Mouse (Mus musculus) erythroblast, embryonic 14.5 days (primary cell): ENCODE data around the gene Zfp428. TPM values are rescaled to one million over a fixed set of nuclear protein-coding genes. Genes with fewer than 3 reads are reported as not detected.

Experiments
- H3K27me3 ChIP-seq: 2 replicates; pipeline ENCODE4 v1.6.1; 2012; ENCODE audit warnings: inconsistent platforms; ENCODE audit not compliant: control insufficient read depth
- H3K36me3 ChIP-seq: 2 replicates; pipeline ENCODE4 v1.6.1; 2012; ENCODE audit warnings: mild to moderate bottlenecking, inconsistent platforms; ENCODE audit not compliant: control insufficient read depth
- H3K4me1 ChIP-seq: 2 replicates; pipeline ENCODE4 v1.6.1; 2012; ENCODE audit warnings: inconsistent platforms; ENCODE audit not compliant: control insufficient read depth
- H3K4me3 ChIP-seq: replicated peaks from 2 replicates; pipeline ENCODE3; 2012; ENCODE audit warnings: moderate library complexity, mild to moderate bottlenecking, inconsistent platforms
- H3K9me3 ChIP-seq: 2 replicates; pipeline ENCODE4 v1.6.1; 2012; ENCODE audit warnings: low read length, inconsistent platforms, mixed read lengths; ENCODE audit not compliant: control insufficient read depth
- GATA1 ChIP-seq: IDR thresholded peaks from 2 replicates; pipeline ENCODE4 v1.6.1; 2012; ENCODE audit warnings: low read length, inconsistent platforms, mixed read lengths
- TAL1 ChIP-seq: IDR thresholded peaks from 3 replicates; pipeline ENCODE4 v1.6.1; 2012; ENCODE audit warnings: low read length, inconsistent platforms, mixed read lengths
- polyA plus RNA-seq: library from polyadenylated mRNA; stranded (reverse); fragments of >175 nt; gene quantifications from 2 replicates; pipeline ENCODE4 v1.2.3, GENCODE M21; 2012

Zfp428 gene
- polyA plus RNA-seq, 1 experiment, result 0.55 TPM

DNA sequence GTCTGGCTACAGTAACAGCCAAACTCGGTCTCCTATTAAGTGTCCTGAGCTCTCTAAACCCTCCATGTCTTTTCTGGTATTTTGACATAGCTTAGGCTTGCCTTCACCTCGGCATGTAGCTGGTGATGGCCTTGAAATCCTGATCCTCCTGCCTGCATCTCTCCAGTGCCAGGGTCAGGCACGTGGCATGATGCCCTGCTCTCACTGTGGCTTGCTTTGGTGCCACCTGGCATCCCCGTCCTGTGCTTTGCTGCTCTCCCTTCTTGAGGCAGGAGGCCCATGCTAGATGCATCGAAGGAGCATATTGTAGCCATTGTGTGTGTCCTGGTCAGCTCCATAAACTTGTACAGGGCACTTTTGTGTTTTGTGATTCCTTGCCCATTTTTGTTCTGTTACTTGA is 30.8 kb downstream of the Zfp428 start:
- peaks cover 7% of the 10 kb centered on the region for H3K4me1 ChIP-seq
- H3K36me3 ChIP-seq, result peaks cover 15% of the 10 kb centered on the region
- no peak overlapping the region for H3K4me3 ChIP-seq
- no peak for TF ChIP-seq GATA1
- TF ChIP-seq TAL1, result no peak
- H3K27me3 ChIP-seq, result no peaks in the 10 kb centered on the region
- H3K9me3 ChIP-seq, result 0 out of 2 replicates have a peak, but pooled peaks cover 6% of the 10 kb centered on the region

DNA sequence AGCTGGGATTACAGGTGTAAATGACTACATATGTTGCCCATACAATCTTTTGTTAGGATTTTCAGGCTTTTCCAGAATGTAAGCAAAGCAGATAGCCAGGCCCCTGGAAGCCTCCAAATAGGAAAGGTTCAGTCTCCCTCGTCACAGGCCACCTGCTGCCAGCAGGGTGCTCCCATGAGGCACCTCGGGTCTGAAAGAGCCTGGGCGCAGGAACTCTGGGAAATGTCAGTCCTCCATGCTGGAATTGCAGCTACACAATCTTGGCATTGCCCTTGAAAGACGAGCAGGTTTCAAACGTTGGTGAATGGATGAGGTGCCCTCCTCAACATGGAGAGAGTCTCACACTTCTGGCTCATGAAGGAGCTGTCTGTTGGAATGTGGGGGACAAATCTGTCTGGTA is 31.3 kb downstream of the Zfp428 start:
- TF ChIP-seq TAL1, result no peak
- no peak for TF ChIP-seq GATA1
- 0 out of 2 replicates have a peak, but pooled peaks cover 6% of the 10 kb centered on the region for H3K9me3 ChIP-seq
- H3K36me3 ChIP-seq, result peaks cover 14% of the 10 kb centered on the region
- no peaks in the 10 kb centered on the region for H3K27me3 ChIP-seq
- H3K4me1 ChIP-seq, result peaks cover 7% of the 10 kb centered on the region
- no peak overlapping the region for H3K4me3 ChIP-seq

DNA sequence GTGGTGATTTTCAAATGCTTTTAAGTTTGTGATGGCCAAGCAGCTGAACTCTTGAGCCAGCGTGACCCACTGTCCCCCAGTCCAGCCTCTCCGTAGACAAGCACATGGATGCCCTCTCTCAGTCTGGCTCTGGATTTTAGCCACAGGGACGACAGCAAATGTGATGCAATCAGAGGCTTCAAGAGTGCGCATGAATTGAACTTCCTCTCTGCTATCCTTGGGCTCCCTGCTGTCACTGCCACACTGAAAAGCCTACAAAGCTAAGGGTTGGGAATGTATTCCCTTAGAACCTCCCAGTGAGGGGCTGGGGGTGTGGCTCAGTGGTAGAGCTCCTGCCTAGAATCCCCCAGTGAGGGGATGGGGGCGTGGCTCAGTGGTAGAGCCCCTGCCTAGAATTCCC is 31.9 kb downstream of the Zfp428 start:
- Histone ChIP-seq H3K4me1 (peaks cover 7% of the 10 kb centered on the region), H3K4me3 (no peak overlapping the region), H3K27me3 (no peaks in the 10 kb centered on the region), H3K9me3 (0 out of 2 replicates have a peak, but pooled peaks cover 2% of the 10 kb centered on the region), H3K36me3 (peaks cover 8% of the 10 kb centered on the region)
- TF ChIP-seq GATA1 (no peak), TAL1 (no peak)

GRCm38 (mm10) chr7:24539686-24540085 is 32.9 kb downstream of the Zfp428 start:
- H3K9me3 ChIP-seq, result peaks cover 2% of the 10 kb centered on the region; the same call in 1 of the 2 replicates
- TF ChIP-seq TAL1, result no peak
- no peak for TF ChIP-seq GATA1
- peaks cover 7% of the 10 kb centered on the region for H3K4me1 ChIP-seq
- H3K36me3 ChIP-seq, result no peaks in the 10 kb centered on the region; the same call in 1 of the 2 replicates
- H3K27me3 ChIP-seq, result no peaks in the 10 kb centered on the region
- H3K4me3 ChIP-seq, result no peak overlapping the region

- Histone ChIP-seq H3K4me1 (peaks cover 32% of the 10 kb centered on the region), H3K4me3 (no peak overlapping the region), H3K9me3 (peaks cover 3% of the 10 kb centered on the region; the same call in 1 of the 2 replicates), H3K27me3 (no peaks in the 10 kb centered on the region), H3K36me3 (peaks cover 17% of the 10 kb centered on the region)
- TF ChIP-seq GATA1 (no peak), TAL1 (no peak)
These were observed 37.7 kb downstream of the Zfp428 start for GRCm38 (mm10) chr7:24544506-24544905.

- Histone ChIP-seq H3K4me3 (peak within 1 kb of the TSS; percentile 90), H3K27me3 (no peaks in the 10 kb centered on the region), H3K9me3 (peaks cover 3% of the 10 kb centered on the region; the same call in 1 of the 2 replicates), H3K36me3 (peaks cover 33% of the 10 kb centered on the region), H3K4me1 (peaks cover 27% of the 10 kb centered on the region)
- TF ChIP-seq TAL1, result no peak
- no peak for TF ChIP-seq GATA1
These were observed 39.3 kb downstream of the Zfp428 start, which contains the start of the genes Pinlyp and Xrcc1 for GRCm38 (mm10) chr7:24546068-24546614. TSS of gene Pinlyp (minus strand) at chr7:24546118. TSS of gene Xrcc1 (plus strand) at chr7:24546289.

DNA sequence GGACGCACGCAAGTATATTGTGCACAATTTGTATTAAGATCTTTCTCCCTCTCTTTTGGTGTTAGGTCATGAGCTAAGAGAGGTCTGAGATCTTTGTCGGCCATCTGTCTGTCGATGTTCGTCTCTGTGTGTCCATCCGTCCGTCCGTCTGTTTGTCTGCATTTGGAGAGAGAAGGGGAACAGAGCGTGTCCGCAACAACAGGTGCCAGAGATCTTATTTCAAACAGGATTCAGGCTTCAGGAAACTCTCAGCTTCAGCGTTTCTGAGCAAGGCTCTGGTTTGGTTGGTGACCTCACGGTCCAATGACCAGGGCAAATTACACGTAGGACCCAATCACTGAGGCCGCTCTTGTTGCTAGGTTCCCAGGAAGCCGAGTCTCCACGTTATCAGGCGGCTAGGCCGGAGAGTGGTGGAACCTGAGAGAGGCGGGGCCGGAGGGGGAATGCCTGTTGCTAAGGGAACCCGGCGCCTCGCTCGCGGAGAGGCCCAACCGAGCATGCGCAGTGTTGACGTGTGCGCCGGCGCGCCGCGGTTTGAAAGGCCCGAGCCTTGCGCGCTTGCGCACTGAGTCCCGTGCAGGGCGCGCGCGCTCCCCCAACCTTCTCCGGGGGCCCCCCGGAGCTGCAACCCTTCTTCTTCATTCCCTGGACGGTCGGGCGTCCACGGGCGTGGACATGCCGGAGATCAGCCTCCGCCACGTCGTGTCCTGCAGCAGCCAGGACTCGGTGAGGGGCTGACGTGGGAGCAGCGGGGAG is 40.0 kb downstream of the Zfp428 start:
- H3K9me3 ChIP-seq, result peaks cover 3% of the 10 kb centered on the region; the same call in 1 of the 2 replicates
- TF ChIP-seq TAL1, result no peak
- peak; percentile 82 for TF ChIP-seq GATA1
- H3K4me3 ChIP-seq, result peak overlapping the region; percentile 90
- H3K27me3 ChIP-seq, result no peaks in the 10 kb centered on the region
- peaks cover 39% of the 10 kb centered on the region for H3K36me3 ChIP-seq
- H3K4me1 ChIP-seq, result peaks cover 27% of the 10 kb centered on the region

DNA sequence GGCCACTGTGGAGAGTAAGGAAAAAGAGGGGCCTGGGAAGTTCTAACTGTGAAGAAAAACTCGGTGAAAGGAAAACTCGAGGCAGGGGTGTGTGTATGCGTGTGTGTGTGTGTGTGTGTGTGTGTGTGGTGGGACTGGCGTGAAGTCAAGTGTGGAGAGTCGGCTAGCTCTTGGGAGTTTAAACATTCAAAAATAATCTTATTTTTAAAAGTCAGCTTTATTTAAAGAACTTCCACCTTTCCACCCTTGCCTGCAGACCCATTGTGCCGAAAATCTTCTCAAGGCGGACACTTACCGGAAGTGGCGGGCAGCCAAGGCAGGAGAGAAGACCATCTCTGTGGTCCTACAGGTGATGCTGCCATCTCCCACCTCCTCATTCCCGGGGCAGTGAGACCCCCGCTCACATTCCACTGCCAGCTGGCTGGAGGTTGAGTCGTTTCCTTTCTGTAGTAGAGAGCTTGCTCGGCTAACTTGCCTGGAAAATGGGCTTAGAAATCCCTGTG is 40.8 kb downstream of the Zfp428 start:
- Histone ChIP-seq H3K4me1 (peaks cover 27% of the 10 kb centered on the region), H3K4me3 (peak overlapping the region; percentile 90), H3K36me3 (peaks cover 47% of the 10 kb centered on the region), H3K9me3 (peaks cover 3% of the 10 kb centered on the region; the same call in 1 of the 2 replicates), H3K27me3 (no peaks in the 10 kb centered on the region)
- TF ChIP-seq TAL1 (no peak), GATA1 (no peak)

- peaks cover 15% of the 10 kb centered on the region for H3K4me1 ChIP-seq
- H3K36me3 ChIP-seq, result peaks cover 87% of the 10 kb centered on the region
- TF ChIP-seq GATA1 (no peak), TAL1 (no peak)
- no peaks in the 10 kb centered on the region for H3K27me3 ChIP-seq
- H3K4me3 ChIP-seq, result no peak overlapping the region
- no peaks in the 10 kb centered on the region for H3K9me3 ChIP-seq
These were observed 45.4 kb downstream of the Zfp428 start for GRCm38 (mm10) chr7:24551985-24552759.
